Mouse (Mus musculus) heart, adult 2 months (tissue): ENCODE measurements at regions not wholly inside any gene's neighbourhood (a gene's known extent, or its start where the extent isn't known, plus 50 kb on each side); places are given as distances from the start of the nearest gene placed in this dataset.

Experiments used
- EP300 ChIP-seq: fragments of 200-500 bp; IDR thresholded peaks from 2 replicates; pipeline ENCODE4 v1.6.1; 2011; ENCODE audit warnings: low read depth, low read length, control low read depth; ENCODE audit not compliant: insufficient read depth
- POLR2A ChIP-seq: fragments of 200-500 bp; IDR thresholded peaks from 2 replicates; pipeline ENCODE4 v1.6.1; 2011; ENCODE audit warnings: mild to moderate bottlenecking, low read depth, low read length, control low read depth; ENCODE audit not compliant: insufficient read depth

GRCm38 (mm10) chr8:126160356-126160975, 137.9 kb upstream of the Slc35f3 start:
- TF ChIP-seq EP300 (no peak), POLR2A (no peak)
